Mouse (Mus musculus): Measurements from ENCODE around the gene Sp6. TPM values are rescaled to one million over a fixed set of nuclear protein-coding genes. Genes with fewer than 3 reads are reported as not detected.
A peak's percentile ranks its signal among the peaks of the same experiment; 100 is the strongest.

The Sp6 gene
- total and polyA plus RNA-seq, 3 experiments = 10.1 to 65.5 (median 18.4) TPM

DNA sequence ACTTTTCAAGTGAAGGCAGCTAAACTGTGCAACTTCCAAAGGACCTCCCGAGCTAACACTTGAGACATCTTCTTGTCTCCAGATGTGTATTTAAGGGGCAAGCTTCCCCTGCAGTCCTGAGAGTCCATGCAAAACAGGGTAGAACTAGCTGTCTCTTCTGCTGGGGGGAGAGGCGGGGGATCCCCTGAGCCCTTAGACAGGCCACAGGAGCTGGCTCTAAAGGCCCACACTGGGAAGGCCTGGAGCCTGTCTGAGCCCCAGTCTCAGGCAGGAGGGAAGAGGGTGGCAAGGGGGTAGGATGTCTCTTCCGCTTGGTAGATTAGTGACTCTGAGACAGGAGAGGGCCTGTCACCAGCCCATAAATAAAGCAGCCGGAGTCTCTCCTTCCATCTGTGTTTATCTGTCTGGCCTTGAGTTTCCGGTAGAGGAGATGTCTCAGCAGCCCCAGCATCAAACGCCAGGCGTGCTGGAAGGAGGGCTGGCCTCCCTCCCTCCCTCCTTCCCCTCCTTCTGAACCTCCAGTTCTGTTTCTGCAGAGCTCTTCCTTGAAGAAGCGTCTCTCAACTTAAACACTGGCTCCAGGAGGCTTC is 20.4 kb upstream of the Sp6 start (continued):
- TF ChIP-seq TBP (conservative IDR thresholded peaks at IDR 0.05; ENCODE audit: low read depth, low read length) = peak; percentile 94
- no peak; the same call in 1 of the 2 replicates for TF ChIP-seq RAD21 (IDR thresholded peaks at IDR 0.05; ENCODE audit: low read depth, low read length)
- TF ChIP-seq MXI1 (IDR thresholded peaks at IDR 0.05; ENCODE audit: low read depth, low read length) = peak; percentile 59; the same call in 1 of the 2 replicates
- 0 out of 2 replicates have a peak, but pooled peaks have one; percentile 5 for TF ChIP-seq USF2 (conservative IDR thresholded peaks at IDR 0.05; ENCODE audit: low read depth, low read length)
- no peak for TF ChIP-seq CTCF (conservative IDR thresholded peaks at IDR 0.05 in 1 of 2, IDR thresholded peaks at IDR 0.05 in 1 of 2; ENCODE audit: low read depth in 2 of 2, low read length in 2 of 2)
- peak; percentile 71 for TF ChIP-seq BHLHE40 (IDR thresholded peaks at IDR 0.05; ENCODE audit: low read depth, low read length)
- TF ChIP-seq UBTF (IDR thresholded peaks at IDR 0.05; ENCODE audit: low read depth, low read length) = peak; percentile 88
- TF ChIP-seq SIN3A (IDR thresholded peaks at IDR 0.05; ENCODE audit: low read length) = peak; percentile 83
- TF ChIP-seq ZKSCAN1 (IDR thresholded peaks at IDR 0.05; ENCODE audit: borderline replicate concordance, low read depth, low read length) = no peak
- TF ChIP-seq IRF4 (IDR thresholded peaks at IDR 0.05; ENCODE audit: low read depth, low read length) = peak; percentile 37; the same call in 1 of the 2 replicates
- TF ChIP-seq EP300 (IDR thresholded peaks at IDR 0.05; ENCODE audit: low read length) = peak; percentile 61; the same call in 1 of the 2 replicates
- TF ChIP-seq ELF1 (IDR thresholded peaks at IDR 0.05; ENCODE audit: low read depth, low read length) = peak; percentile 51; the same call in 1 of the 2 replicates

DNA sequence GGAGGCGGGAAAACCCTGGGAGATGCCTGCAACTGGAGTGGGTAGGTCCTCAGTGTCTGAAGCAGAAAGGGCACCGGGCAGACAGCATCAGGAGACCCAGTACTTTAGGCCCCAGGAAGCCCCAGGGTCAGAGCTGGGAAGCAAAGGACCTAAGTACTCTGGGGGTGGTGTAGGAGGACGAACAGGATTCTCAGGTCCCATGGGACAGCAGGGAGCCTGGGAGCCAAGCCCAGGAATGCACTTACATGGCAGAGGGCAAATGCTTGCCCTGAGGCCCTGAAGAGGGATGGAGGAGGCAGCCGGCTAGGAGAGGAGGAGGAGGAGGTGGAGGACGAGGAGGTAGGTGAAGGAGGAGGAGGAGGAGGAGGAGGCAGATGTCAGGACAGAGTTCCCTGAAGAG is 18.2 kb upstream of the Sp6 start:
- H3K9ac ChIP-seq (ENCODE audit: insufficient read depth, low read depth) = peak overlapping the region; percentile 81
- H3K4me1 ChIP-seq (ENCODE audit: control insufficient read depth in 1 of 2, insufficient read depth in 2 of 2) = peaks cover 55 to 87% of the 10 kb centered on the region in 2 experiments
- peak overlapping the region; percentile 73 for H3K4me2 ChIP-seq (ENCODE audit: insufficient read depth, low read depth, poor library complexity, severe bottlenecking)
- in situ Hi-C loops (cut with MboI; ENCODE audit: low pct_ligation_motif_present, low pct_unique_long_range_greater_than_20kb, low sequenced_read_pairs) (no loop called here), dilution Hi-C loops (cut with MboI; ENCODE audit: extremely low pct_ligation_motif_present, extremely low pct_unique_long_range_greater_than_20kb, low sequenced_read_pairs) (no loop called here)
- DNase-seq (ENCODE audit: extremely low read depth) = no peak
- H3K9me3 ChIP-seq (replicated peaks; ENCODE audit: low read length) = no peaks in the 10 kb centered on the region
- H3K27ac ChIP-seq (ENCODE audit: insufficient read depth, low read depth) = peak overlapping the region; percentile 96
- H3K4me3 ChIP-seq (replicated peaks in 1 of 3; ENCODE audit: low read depth in 2 of 3, low read length in 2 of 3, poor library complexity in 1 of 3) = peak overlapping the region; percentile 43 to 60 (median 55)
- TF ChIP-seq EP300 (IDR thresholded peaks at IDR 0.05; ENCODE audit: low read length) = no peak
- no peak for TF ChIP-seq SMC3 (IDR thresholded peaks at IDR 0.05; ENCODE audit: low read depth, low read length)
- no peak for TF ChIP-seq BHLHE40 (IDR thresholded peaks at IDR 0.05; ENCODE audit: low read depth, low read length)
- no peak for TF ChIP-seq MYC (IDR thresholded peaks at IDR 0.05; ENCODE audit: low read depth, low read length)
- TF ChIP-seq ETS1 (conservative IDR thresholded peaks at IDR 0.05; ENCODE audit: low read depth, low read length) = no peak
- TF ChIP-seq TCF12 (IDR thresholded peaks at IDR 0.05; ENCODE audit: low read depth, low read length) = no peak; the same call in 1 of the 2 replicates
- no peak for TF ChIP-seq CHD2 (IDR thresholded peaks at IDR 0.05; ENCODE audit: low read length)
- no peak for TF ChIP-seq POLR2AphosphoS2 (IDR thresholded peaks at IDR 0.05; ENCODE audit: low read depth, low read length)
- TF ChIP-seq KAT2A (IDR thresholded peaks at IDR 0.05; ENCODE audit: insufficient replicate concordance, low read length) = 0 out of 2 replicates have a peak, but pooled peaks have one; percentile 47
- TF ChIP-seq USF1 (IDR thresholded peaks at IDR 0.05; ENCODE audit: low read depth, low read length) = no peak
- TF ChIP-seq MEF2A (IDR thresholded peaks at IDR 0.05; ENCODE audit: borderline replicate concordance, low read depth, low read length) = no peak
- TF ChIP-seq USF2 (conservative IDR thresholded peaks at IDR 0.05; ENCODE audit: low read depth, low read length) = no peak
- 0 out of 2 replicates have a peak, but pooled peaks have one; percentile 18 for TF ChIP-seq NRF1 (IDR thresholded peaks at IDR 0.05; ENCODE audit: low read depth, low read length)
- no peak for TF ChIP-seq PAX5 (IDR thresholded peaks at IDR 0.05; ENCODE audit: low read length)
- no peak for TF ChIP-seq JUN (IDR thresholded peaks at IDR 0.05; ENCODE audit: insufficient read depth, low read depth, low read length)
- TF ChIP-seq ELF1 (IDR thresholded peaks at IDR 0.05; ENCODE audit: low read depth, low read length) = no peak
- TF ChIP-seq MAX (IDR thresholded peaks at IDR 0.05; ENCODE audit: low read length) = no peak
- TF ChIP-seq RCOR1 (conservative IDR thresholded peaks at IDR 0.05; ENCODE audit: low read depth, low read length) = no peak
- TF ChIP-seq SIN3A (IDR thresholded peaks at IDR 0.05; ENCODE audit: low read length) = no peak
- TF ChIP-seq MAZ (IDR thresholded peaks at IDR 0.05; ENCODE audit: low read depth, low read length) = no peak
- TF ChIP-seq ZMIZ1 (IDR thresholded peaks at IDR 0.05; ENCODE audit: low read depth, low read length) = peak; percentile 23; the same call in 1 of the 2 replicates
- peaks cover 0 to 6% of the 10 kb centered on the region in 2 experiments for H3K36me3 ChIP-seq (replicated peaks in 1 of 2; ENCODE audit: control insufficient read depth in 1 of 2, insufficient read depth in 1 of 2, low read length in 1 of 2)
- H3K27me3 ChIP-seq (replicated peaks) = no peaks in the 10 kb centered on the region
- H3K79me2 ChIP-seq (replicated peaks; ENCODE audit: control insufficient read depth, extremely low read depth, insufficient read depth, poor library complexity, severe bottlenecking) = no peaks in the 10 kb centered on the region
